Mouse (Mus musculus): ENCODE results near the gene Itpr2.

Itpr2 gene

GRCm38 (mm10) chr6:146424326-146424725 lies 77.7 kb downstream of the Itpr2 start:
- CTCF ChIA-PET, result no interaction called here

- CTCF ChIA-PET, result interaction anchor here (0.5 kb wide), 1 partner anchor 204 kb away, joined by 3 read pairs; no protein-coding TSS in a partner anchor
Observed at GRCm38 (mm10) chr6:146420718-146421117, 81.3 kb downstream of the Itpr2 start.

- CTCF ChIA-PET, result no interaction called here
Observed at GRCm38 (mm10) chr6:146416461-146416860, 85.6 kb downstream of the Itpr2 start.

- CTCF ChIA-PET, result no interaction called here
Observed at GRCm38 (mm10) chr6:146414094-146414493, 87.9 kb downstream of the Itpr2 start.

GRCm38 (mm10) chr6:146411446-146412070 lies 90.5 kb downstream of the Itpr2 start:
- CTCF ChIA-PET, result no interaction called here

GRCm38 (mm10) chr6:146410427-146410810 lies 91.6 kb downstream of the Itpr2 start:
- CTCF ChIA-PET, result interaction anchor here (0.7 to 0.8 kb wide), 2 partner anchors 16 to 90 kb away, joined by 3 to 5 read pairs; no protein-coding TSS in a partner anchor

- CTCF ChIA-PET, result interaction anchor here (0.8 kb wide), 1 partner anchor 16 kb away, joined by 5 read pairs; no protein-coding TSS in a partner anchor
Observed at GRCm38 (mm10) chr6:146409692-146410426, 92.2 kb downstream of the Itpr2 start.

GRCm38 (mm10) chr6:146405380-146405779 lies 96.6 kb downstream of the Itpr2 start:
- CTCF ChIA-PET, result interaction anchor here (0.7 kb wide), 1 partner anchor 55 kb away, joined by 3 read pairs; no protein-coding TSS in a partner anchor

- CTCF ChIA-PET, result no interaction called here
Observed at GRCm38 (mm10) chr6:146404876-146405275, 97.1 kb downstream of the Itpr2 start.

- CTCF ChIA-PET, result no interaction called here
Observed at GRCm38 (mm10) chr6:146404156-146404555, 97.9 kb downstream of the Itpr2 start.

GRCm38 (mm10) chr6:146402905-146403642 lies 98.9 kb downstream of the Itpr2 start:
- CTCF ChIA-PET, result no interaction called here

GRCm38 (mm10) chr6:146397803-146398202 lies 104.2 kb downstream of the Itpr2 start:
- CTCF ChIA-PET, result no interaction called here

- CTCF ChIA-PET, result no interaction called here
Observed at GRCm38 (mm10) chr6:146396253-146396652, 105.8 kb downstream of the Itpr2 start.

GRCm38 (mm10) chr6:146395616-146396015 lies 106.4 kb downstream of the Itpr2 start:
- CTCF ChIA-PET, result no interaction called here

- CTCF ChIA-PET, result interaction anchor here (0.7 kb wide), 1 partner anchor 156 kb away, joined by 6 read pairs; no protein-coding TSS in a partner anchor
Observed at GRCm38 (mm10) chr6:146392188-146392587, 109.8 kb downstream of the Itpr2 start.

- CTCF ChIA-PET, result interaction anchor here (0.6 to 0.7 kb wide), 2 partner anchors 19 to 1432 kb away, joined by 3 to 5 read pairs; no protein-coding TSS in a partner anchor
Observed at GRCm38 (mm10) chr6:146390159-146390558, 111.9 kb downstream of the Itpr2 start.

- CTCF ChIA-PET, result no interaction called here
Observed at GRCm38 (mm10) chr6:146388010-146388409, 114.0 kb downstream of the Itpr2 start.

GRCm38 (mm10) chr6:146387039-146387713 lies 114.8 kb downstream of the Itpr2 start:
- CTCF ChIA-PET, result no interaction called here

GRCm38 (mm10) chr6:146379263-146379662 lies 122.8 kb downstream of the Itpr2 start:
- CTCF ChIA-PET, result no interaction called here

GRCm38 (mm10) chr6:146371511-146371910 lies 130.5 kb downstream of the Itpr2 start:
- CTCF ChIA-PET, result no interaction called here

GRCm38 (mm10) chr6:146366180-146366579 lies 135.8 kb downstream of the Itpr2 start:
- CTCF ChIA-PET, result no interaction called here

- CTCF ChIA-PET, result no interaction called here
Observed at GRCm38 (mm10) chr6:146357911-146358310, 144.1 kb downstream of the Itpr2 start.

Data from spleen, embryonic (tissue).